In the genomic region with DNA sequence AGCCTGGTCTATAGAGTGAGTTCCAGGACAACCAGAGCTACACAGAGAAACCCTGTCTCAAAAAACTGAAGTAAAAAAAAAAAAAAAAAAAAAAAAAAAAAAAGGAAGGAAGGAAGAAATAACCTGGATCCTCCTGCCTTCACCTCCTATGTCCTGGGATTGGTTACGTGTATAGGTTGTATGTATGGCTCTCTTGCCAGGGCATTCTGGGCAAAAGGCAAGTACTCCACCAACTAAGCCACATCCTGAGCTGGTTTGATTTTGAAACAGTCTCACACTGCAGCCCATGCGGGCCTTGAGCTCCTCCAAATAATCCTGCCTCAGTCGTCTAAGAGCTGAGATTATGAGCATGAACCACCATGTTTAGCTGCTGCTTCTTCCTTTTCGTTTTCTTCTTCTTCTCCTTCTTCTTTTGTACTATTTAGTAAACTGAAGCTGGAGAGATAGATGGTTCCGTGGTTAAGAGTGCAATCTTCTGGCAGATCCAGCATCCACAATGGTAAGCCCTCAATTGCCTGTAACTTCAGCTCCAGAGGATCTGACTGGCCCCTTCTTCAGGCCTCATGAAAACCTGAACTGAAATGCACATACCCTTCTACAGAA, we compare ENCODE assay signal across 8 mouse cellular contexts. TPM values are rescaled to one million over a fixed set of nuclear protein-coding genes. Genes with fewer than 3 reads are reported as not detected.
DNase-seq lines count a peak whose midpoint lies in the region; ATAC-seq and TF ChIP-seq lines count a peak whose summit lies in the region.

No protein-coding gene starts in this region.

- H3K4me2 ChIP-seq in limb, embryonic 14.5 days (replicated peaks; ENCODE audit: low read depth, low read length, severe bottlenecking): peak overlapping the region; percentile 47

- H3K27ac ChIP-seq in spleen, adult 2 months (ENCODE audit: insufficient read depth, low read length): peak overlapping the region; percentile 27; the same call in 1 of the 2 replicates
- no peak overlapping the region for H3K27ac ChIP-seq in limb, embryonic 14.5 days (replicated peaks; ENCODE audit: low read depth, low read length)

- H3K4me3 ChIP-seq in spleen, adult 2 months (ENCODE audit: extremely low read depth, insufficient read depth, insufficient read length): no peak overlapping the region
- peak overlapping the region; percentile 81 for H3K4me3 ChIP-seq in limb, embryonic 14.5 days (replicated peaks; ENCODE audit: low read length)

- no peak for TF ChIP-seq CTCF in spleen, adult 2 months (IDR thresholded peaks at IDR 0.05; ENCODE audit: extremely low read depth, insufficient read depth, insufficient read length, insufficient replicate concordance)

- H3K4me1 ChIP-seq in spleen, adult 2 months (ENCODE audit: control insufficient read depth, insufficient read depth, insufficient read length): peaks cover 5% of the 10 kb centered on the region
- peaks cover 21% of the 10 kb centered on the region for H3K4me1 ChIP-seq in limb, embryonic 14.5 days (ENCODE audit: control insufficient read depth, insufficient read depth, low read length)

- peaks cover 7% of the 10 kb centered on the region for H3K27me3 ChIP-seq in spleen, adult 2 months (ENCODE audit: control insufficient read depth, insufficient read depth, low read length)
- H3K27me3 ChIP-seq in limb, embryonic 14.5 days (ENCODE audit: control insufficient read depth, insufficient read depth, low read length): peaks cover 9% of the 10 kb centered on the region

- 29% methylated on average over 5 of the region's 5 CpGs for WGBS in spleen, adult 2 months
- WGBS in limb, embryonic 14.5 days: 70% methylated on average over 5 of the region's 5 CpGs

- H3K9ac ChIP-seq in limb, embryonic 14.5 days (ENCODE audit: low read depth, low read length, severe bottlenecking): peak overlapping the region; percentile 96; the same call in 1 of the 2 replicates

- DNase-seq in spleen, adult 2 months (ENCODE audit: low read depth in 1 of 2, low spot score in 2 of 2): no peak
- no peak for DNase-seq in spleen, adult 12 weeks (ENCODE audit: low spot score)
- DNase-seq in limb, embryonic 14.5 days (ENCODE audit: low spot score): no peak
- peak; percentile 32 for DNase-seq in thymus, postnatal 14 days
- DNase-seq in adrenal gland, adult (ENCODE audit: inconsistent age in 2 of 2, low spot score in 1 of 2): no peak
- no peak for DNase-seq in lung, adult 18-20 months
- DNase-seq in layer of hippocampus, postnatal 14 days (ENCODE audit: low spot score in 2 of 2): no peak

- H3K9me3 ChIP-seq in limb, embryonic 14.5 days (ENCODE audit: control insufficient read depth, low read length): no peaks in the 10 kb centered on the region

- 0 out of 2 replicates have a peak, but pooled peaks have one; percentile 6 for ATAC-seq in erythroblast, adult 5-6 weeks (replicated peaks; ENCODE audit: low FRiP score, poor library complexity, severe bottlenecking)
- no peak for ATAC-seq in limb, embryonic 14.5 days (ENCODE audit: low FRiP score, low read depth)

- peaks cover 12% of the 10 kb centered on the region for H3K36me3 ChIP-seq in spleen, adult 2 months (ENCODE audit: control insufficient read depth, insufficient read depth, low read length)
- H3K36me3 ChIP-seq in limb, embryonic 14.5 days (ENCODE audit: control insufficient read depth, insufficient read depth, low read length): peaks cover 25% of the 10 kb centered on the region

- TF ChIP-seq POLR2A in spleen, adult 2 months (IDR thresholded peaks at IDR 0.05; ENCODE audit: low read depth, low read length): no peak
- TF ChIP-seq POLR2A in limb, embryonic 14.5 days (IDR thresholded peaks at IDR 0.05; ENCODE audit: borderline replicate concordance, extremely low read depth, insufficient read depth, insufficient read length): no peak

RNA-seq across cellular contexts. Expression of gene Clk2, which starts 0.9 kb away (rescaled TPM):
- polyA plus RNA-seq in spleen, adult 2 months (2012; rRNA removed): 66.6 and 72.2 TPM in 2 replicates
- total RNA-seq in erythroblast, adult 5-6 weeks (2015; ENCODE audit: low replicate concordance): 16.3 and 37.9 TPM in 2 replicates
- 24.4 and 47.4 TPM in 2 replicates for total RNA-seq in erythroblast, adult 5-6 weeks (2017; ENCODE audit: low replicate concordance)
- polyA plus RNA-seq in limb, embryonic 14.5 days (2012; rRNA removed): 152 and 155 TPM in 2 replicates
- 26.5 and 34.2 TPM in 2 replicates for polyA plus RNA-seq in limb, embryonic 14.5 days (2014; fragmentation: Nextera tagmentation; extraction: Ambion mirVana)
- total RNA-seq in layer of hippocampus, postnatal 14 days (2021): 10 to 100 TPM; 46.2 to 47.0 TPM

RNA-seq across cellular contexts. Expression of gene Hcn3, which starts 3.7 kb away (rescaled TPM):
- polyA plus RNA-seq in spleen, adult 2 months (2012; rRNA removed): 2.7 and 3.3 TPM in 2 replicates
- not detected in 2 replicates for total RNA-seq in erythroblast, adult 5-6 weeks (2015; ENCODE audit: low replicate concordance)
- 1.3 TPM in 1 of 2 replicates, not detected in the other for total RNA-seq in erythroblast, adult 5-6 weeks (2017; ENCODE audit: low replicate concordance)
- 4.6 and 8.9 TPM in 2 replicates for polyA plus RNA-seq in limb, embryonic 14.5 days (2012; rRNA removed)
- 1.5 and 1.6 TPM in 2 replicates for polyA plus RNA-seq in limb, embryonic 14.5 days (2014; fragmentation: Nextera tagmentation; extraction: Ambion mirVana)
- 10 to 100 TPM; 13.0 to 24.5 TPM for total RNA-seq in layer of hippocampus, postnatal 14 days (2021)

RNA-seq across cellular contexts. Expression of gene Scamp3, which starts 13.5 kb away (rescaled TPM):
- 120 and 134 TPM in 2 replicates for polyA plus RNA-seq in spleen, adult 2 months (2012; rRNA removed)
- 20.3 and 24.0 TPM in 2 replicates for total RNA-seq in erythroblast, adult 5-6 weeks (2015; ENCODE audit: low replicate concordance)
- total RNA-seq in erythroblast, adult 5-6 weeks (2017; ENCODE audit: low replicate concordance): 3.5 and 5.8 TPM in 2 replicates
- polyA plus RNA-seq in limb, embryonic 14.5 days (2012; rRNA removed): 114 and 156 TPM in 2 replicates
- polyA plus RNA-seq in limb, embryonic 14.5 days (2014; fragmentation: Nextera tagmentation; extraction: Ambion mirVana): 93.9 and 96.0 TPM in 2 replicates
- total RNA-seq in layer of hippocampus, postnatal 14 days (2021): 10 to 100 TPM; 74.5 to 75.6 TPM

RNA-seq across cellular contexts. Expression of gene Fam189b, which starts 19.2 kb away (rescaled TPM):
- 104 and 115 TPM in 2 replicates for polyA plus RNA-seq in spleen, adult 2 months (2012; rRNA removed)
- total RNA-seq in erythroblast, adult 5-6 weeks (2015; ENCODE audit: low replicate concordance): 3.3 and 18.6 TPM in 2 replicates
- 1.8 TPM in 1 of 2 replicates, not detected in the other for total RNA-seq in erythroblast, adult 5-6 weeks (2017; ENCODE audit: low replicate concordance)
- polyA plus RNA-seq in limb, embryonic 14.5 days (2012; rRNA removed): 95.5 and 124 TPM in 2 replicates
- polyA plus RNA-seq in limb, embryonic 14.5 days (2014; fragmentation: Nextera tagmentation; extraction: Ambion mirVana): 34.5 and 34.8 TPM in 2 replicates
- total RNA-seq in layer of hippocampus, postnatal 14 days (2021): 10 to 100 TPM; 68.1 to 72.0 TPM

RNA-seq across cellular contexts. Expression of gene Pklr, which starts 27.8 kb away (rescaled TPM):
- polyA plus RNA-seq in spleen, adult 2 months (2012; rRNA removed): 10.0 and 10.2 TPM in 2 replicates
- total RNA-seq in erythroblast, adult 5-6 weeks (2015; ENCODE audit: low replicate concordance): 22.5 and 23.4 TPM in 2 replicates
- total RNA-seq in erythroblast, adult 5-6 weeks (2017; ENCODE audit: low replicate concordance): 5.6 and 5.7 TPM in 2 replicates
- polyA plus RNA-seq in limb, embryonic 14.5 days (2012; rRNA removed): 0.27 and 0.50 TPM in 2 replicates
- polyA plus RNA-seq in limb, embryonic 14.5 days (2014; fragmentation: Nextera tagmentation; extraction: Ambion mirVana): 0.14 and 0.23 TPM in 2 replicates
- total RNA-seq in layer of hippocampus, postnatal 14 days (2021): not detected

Comparison
In these comparisons a context has a peak if more than half of its experiments do, and no peak if none do; other contexts are left out.
1. RNA of gene Hcn3, which starts 3.7 kb away (total RNA-seq): 13.0 to 24.5 TPM in layer of hippocampus, postnatal 14 days; 1.3 TPM in erythroblast, adult 5-6 weeks; every median in the first group is over 4 times any median in the second.